Comparison of ENCODE assay signal across 7 mouse cellular contexts in genomic region chr14:20674064-20674833, GRCm38 (mm10). TPM values are rescaled to one million over a fixed set of nuclear protein-coding genes. Genes with fewer than 3 reads are reported as not detected.
A peak's percentile ranks its signal among the peaks of the same experiment; 100 is the strongest.
DNase-seq lines count a peak whose midpoint lies in the region; ATAC-seq lines count a peak whose summit lies in the region.

Gene Sec24c (plus strand): TSS chr14:20674308.

- under 1% methylated on average over 43 of the region's 43 CpGs for WGBS in embryonic facial prominence, embryonic 12.5 days
- WGBS in limb, embryonic 11.5 days: 1% methylated on average over 43 of the region's 43 CpGs
- WGBS in midbrain, embryonic 14.5 days: under 1% methylated on average over 43 of the region's 43 CpGs

- no peaks in the 10 kb centered on the region for H3K27me3 ChIP-seq in embryonic facial prominence, embryonic 12.5 days
- no peaks in the 10 kb centered on the region for H3K27me3 ChIP-seq in limb, embryonic 11.5 days (ENCODE audit: control insufficient read depth, insufficient read depth, low read length)
- H3K27me3 ChIP-seq in midbrain, embryonic 14.5 days (ENCODE audit: control insufficient read depth, insufficient read depth, low read length): no peaks in the 10 kb centered on the region

- peak within 1 kb of the TSS; percentile 78 for H3K4me3 ChIP-seq in embryonic facial prominence, embryonic 12.5 days
- H3K4me3 ChIP-seq in limb, embryonic 11.5 days (ENCODE audit: low read depth, low read length): peak within 1 kb of the TSS; percentile 66
- H3K4me3 ChIP-seq in midbrain, embryonic 14.5 days (replicated peaks; ENCODE audit: low read depth, low read length): peak within 1 kb of the TSS; percentile 89

- peak; percentile 94 for ATAC-seq in embryonic facial prominence, embryonic 12.5 days (ENCODE audit: insufficient number of reproducible peaks, insufficient read depth, low FRiP score, low TSS enrichment)
- peak; percentile 95 for ATAC-seq in limb, embryonic 11.5 days (ENCODE audit: insufficient number of reproducible peaks, low FRiP score, low TSS enrichment, low read depth)
- peak; percentile 98 for ATAC-seq in midbrain, embryonic 14.5 days (ENCODE audit: low FRiP score, low TSS enrichment)

- H3K36me3 ChIP-seq in embryonic facial prominence, embryonic 12.5 days: peaks cover 35% of the 10 kb centered on the region
- H3K36me3 ChIP-seq in limb, embryonic 11.5 days (ENCODE audit: control insufficient read depth, insufficient read depth, low read length): peaks cover 16% of the 10 kb centered on the region
- H3K36me3 ChIP-seq in midbrain, embryonic 14.5 days (ENCODE audit: control insufficient read depth, insufficient read depth, low read length): peaks cover 31% of the 10 kb centered on the region

- H3K9ac ChIP-seq in embryonic facial prominence, embryonic 12.5 days: peak within 1 kb of the TSS; percentile 81
- peak within 1 kb of the TSS; percentile 73 for H3K9ac ChIP-seq in limb, embryonic 11.5 days (ENCODE audit: low read length)
- peak within 1 kb of the TSS; percentile 74 for H3K9ac ChIP-seq in midbrain, embryonic 14.5 days (replicated peaks; ENCODE audit: low read length)

- no peaks in the 10 kb centered on the region for H3K9me3 ChIP-seq in embryonic facial prominence, embryonic 12.5 days
- no peaks in the 10 kb centered on the region for H3K9me3 ChIP-seq in limb, embryonic 11.5 days (ENCODE audit: control insufficient read depth, low read length)
- no peaks in the 10 kb centered on the region for H3K9me3 ChIP-seq in midbrain, embryonic 14.5 days (ENCODE audit: control insufficient read depth, low read length)

- H3K4me1 ChIP-seq in embryonic facial prominence, embryonic 12.5 days: peaks cover 10% of the 10 kb centered on the region
- H3K4me1 ChIP-seq in limb, embryonic 11.5 days (ENCODE audit: control insufficient read depth, insufficient read depth, low read length): no peaks in the 10 kb centered on the region; the same call in 1 of the 2 replicates
- peaks cover 16% of the 10 kb centered on the region for H3K4me1 ChIP-seq in midbrain, embryonic 14.5 days (ENCODE audit: control insufficient read depth, insufficient read depth, low read length)

- H3K27ac ChIP-seq in embryonic facial prominence, embryonic 12.5 days: peak within 1 kb of the TSS; percentile 94
- peak within 1 kb of the TSS; percentile 63 for H3K27ac ChIP-seq in limb, embryonic 11.5 days (replicated peaks; ENCODE audit: low read depth, low read length)
- peak within 1 kb of the TSS; percentile 82 for H3K27ac ChIP-seq in midbrain, embryonic 14.5 days (replicated peaks; ENCODE audit: low read depth, low read length)

- peak; percentile 100 for DNase-seq in adrenal gland, postnatal 25 days
- DNase-seq in heart, adult 11 months: peak; percentile 99
- DNase-seq in kidney, adult 18-20 months: peak; percentile 95
- DNase-seq in limb, embryonic 11.5 days (ENCODE audit: low spot score): peak; percentile 100
- peak; percentile 100 for DNase-seq in midbrain, embryonic 14.5 days
- DNase-seq in spleen, adult 18-20 months: peak; percentile 93 to 94

- peak within 1 kb of the TSS; percentile 82 for H3K4me2 ChIP-seq in embryonic facial prominence, embryonic 12.5 days (replicated peaks)
- H3K4me2 ChIP-seq in limb, embryonic 11.5 days (ENCODE audit: low read depth, severe bottlenecking): peak within 1 kb of the TSS; percentile 50
- H3K4me2 ChIP-seq in midbrain, embryonic 14.5 days (ENCODE audit: low read length): peak within 1 kb of the TSS; percentile 76

RNA-seq across cellular contexts. Expression of gene Sec24c, which starts in this region (rescaled TPM):
- total RNA-seq in adrenal gland, postnatal 25 days (2021): 119 and 125 TPM in 2 replicates
- polyA plus RNA-seq in embryonic facial prominence, embryonic 12.5 days (2016; fragmentation: Nextera tagmentation; extraction: Ambion mirVana): 97.3 and 100 TPM in 2 replicates
- 81.7 and 95.0 TPM in 2 replicates for polyA plus RNA-seq in limb, embryonic 11.5 days (2014; fragmentation: Nextera tagmentation; extraction: Ambion mirVana)
- 54.0 and 81.5 TPM in 2 replicates for polyA plus RNA-seq in midbrain, embryonic 14.5 days (2014; fragmentation: Nextera tagmentation; extraction: Ambion mirVana)

Comparison
In these comparisons a context has a peak if more than half of its experiments do, and no peak if none do; other contexts are left out.
1. Peak in every context shown above with its lines: DNase-seq, ATAC-seq, H3K4me3 ChIP-seq and H3K27ac ChIP-seq.